Comparison of ENCODE assay signal across 19 mouse cellular contexts in the genomic region with DNA sequence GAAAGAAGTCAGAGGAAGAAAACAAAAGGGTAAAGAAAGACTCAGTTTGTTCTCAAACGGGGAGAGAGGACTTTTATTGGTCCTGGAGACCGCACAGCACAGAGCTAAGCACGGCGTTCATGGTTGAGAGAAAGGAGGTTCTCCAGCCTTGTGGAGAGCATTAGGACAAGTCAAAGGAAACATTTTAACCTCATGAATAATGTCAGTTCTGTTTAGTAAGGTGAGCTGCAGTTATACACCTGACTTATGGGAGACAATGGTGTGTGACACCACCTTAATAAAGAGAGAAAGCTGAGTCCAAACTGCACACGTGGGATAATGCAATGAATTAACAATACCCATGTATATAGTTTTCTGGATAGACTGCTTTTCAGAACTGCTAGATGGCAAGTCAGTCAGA. TPM values are rescaled to one million over a fixed set of nuclear protein-coding genes. Genes with fewer than 3 reads are reported as not detected.
DNase-seq lines count a peak whose midpoint lies in the region; ATAC-seq lines count a peak whose summit lies in the region.
"Had no signal": no experiment of that assay in that cellular context is flagged by ENCODE, and none has a peak within 500 bp of the region (broad histone marks: within the 10 kb centered on the region; RNA-seq: fewer than 3 reads in every experiment).

No protein-coding gene starts in this region.

- H3K27ac ChIP-seq in midbrain, embryonic 11.5 days (ENCODE audit: low read depth, low read length): no peak overlapping the region
- H3K27ac ChIP-seq in midbrain, embryonic 16.5 days (ENCODE audit: low read length): no peak overlapping the region

- 92% methylated on average over 5 of the region's 5 CpGs for WGBS in midbrain, embryonic 11.5 days
- 90% methylated on average over 5 of the region's 5 CpGs for WGBS in midbrain, embryonic 16.5 days

- peak; percentile 61 for DNase-seq in heart, adult 11 months
- DNase-seq in heart, adult 8-10 months (ENCODE audit: low spot score): no peak
- DNase-seq in midbrain, embryonic 11.5 days (ENCODE audit: low spot score, missing footprints): peak; percentile 73
- DNase-seq: adrenal gland, adult 2 months; adrenal gland, adult 8-10 months; adrenal gland, postnatal 10 days; adrenal gland, postnatal 14 days; adrenal gland, postnatal 25 days; adrenal gland, postnatal 36 days; B cell, adult 2 months; cerebellum, adult 11 months; cerebellum, adult 11-12 months; cerebellum, adult 18-20 months had no signal

- H3K4me3 ChIP-seq in midbrain, embryonic 11.5 days (ENCODE audit: low read depth, low read length): no peak overlapping the region
- H3K4me3 ChIP-seq in midbrain, embryonic 16.5 days (ENCODE audit: low read depth, low read length): no peak overlapping the region

- H3K27me3 ChIP-seq in midbrain, embryonic 11.5 days (ENCODE audit: control insufficient read depth, insufficient read depth, low read length): no peaks in the 10 kb centered on the region
- no peaks in the 10 kb centered on the region for H3K27me3 ChIP-seq in midbrain, embryonic 16.5 days (ENCODE audit: control insufficient read depth, insufficient read depth, low read depth, low read length)
- H3K27me3 ChIP-seq: CH12.LX, Patski had no signal

- H3K36me3 ChIP-seq in midbrain, embryonic 11.5 days (ENCODE audit: control insufficient read depth, insufficient read depth, low read length): no peaks in the 10 kb centered on the region
- H3K36me3 ChIP-seq in midbrain, embryonic 16.5 days (ENCODE audit: control insufficient read depth, insufficient read depth, low read length): no peaks in the 10 kb centered on the region
- H3K36me3 ChIP-seq: G1E had no signal

- no peaks in the 10 kb centered on the region for H3K9me3 ChIP-seq in midbrain, embryonic 11.5 days (ENCODE audit: control insufficient read depth, low read length)
- no peaks in the 10 kb centered on the region for H3K9me3 ChIP-seq in midbrain, embryonic 16.5 days (replicated peaks; ENCODE audit: control insufficient read depth, low read length, poor library complexity, severe bottlenecking)

- no peak overlapping the region for H3K9ac ChIP-seq in midbrain, embryonic 11.5 days (ENCODE audit: low read length)
- H3K9ac ChIP-seq in midbrain, embryonic 16.5 days (ENCODE audit: low read depth, low read length): no peak overlapping the region

- no peak for ATAC-seq in midbrain, embryonic 11.5 days (ENCODE audit: low FRiP score)
- ATAC-seq in midbrain, embryonic 16.5 days: no peak
- ATAC-seq: activated CD4-positive, CD25-positive, alpha-beta regulatory T cell, adult 4 months; CD4-positive, CD25-positive, alpha-beta regulatory T cell, adult 4 months; Patski had no signal

- H3K4me1 ChIP-seq in midbrain, embryonic 11.5 days (ENCODE audit: control insufficient read depth, insufficient read depth, low read length): no peaks in the 10 kb centered on the region
- H3K4me1 ChIP-seq in midbrain, embryonic 16.5 days (ENCODE audit: control insufficient read depth, insufficient read depth, low read length): no peaks in the 10 kb centered on the region

- no peak overlapping the region for H3K4me2 ChIP-seq in midbrain, embryonic 11.5 days
- no peak overlapping the region for H3K4me2 ChIP-seq in midbrain, embryonic 16.5 days (ENCODE audit: low read length)

RNA-seq across cellular contexts. Expression of a gene that starts 7.3 kb away (rescaled TPM):
- 1 to 10 TPM in 2 of 4 experiments, under 1 TPM in 2; 0.43 to 1.3 (median 0.96) TPM for total RNA-seq in heart, adult 8-10 months (2022)
- polyA plus RNA-seq in midbrain, embryonic 11.5 days (2014; fragmentation: Nextera tagmentation; extraction: Ambion mirVana): 1.4 and 2.5 TPM in 2 replicates
- 4.7 and 7.1 TPM in 2 replicates for polyA plus RNA-seq in midbrain, embryonic 16.5 days (2015; fragmentation: Nextera tagmentation; extraction: Ambion mirVana)

RNA-seq across cellular contexts. Expression of a gene that starts 11.0 kb away (rescaled TPM):
- total RNA-seq in heart, adult 8-10 months (2022): 10 to 100 TPM; 17.7 to 42.4 (median 24.0) TPM
- 6.1 and 6.6 TPM in 2 replicates for polyA plus RNA-seq in midbrain, embryonic 11.5 days (2014; fragmentation: Nextera tagmentation; extraction: Ambion mirVana)
- 9.0 and 10.1 TPM in 2 replicates for polyA plus RNA-seq in midbrain, embryonic 16.5 days (2015; fragmentation: Nextera tagmentation; extraction: Ambion mirVana)
- polyA plus RNA-seq: G1E had no signal
